Mouse (Mus musculus) C2C12 (cell line): ENCODE results near the gene Cbx7. TPM values are rescaled to one million over a fixed set of nuclear protein-coding genes. Genes with fewer than 3 reads are reported as not detected.

Experiments
- H3K27me3 ChIP-seq: one replicate; pipeline ENCODE4 v1.6.1; 2011; ENCODE audit not compliant: control insufficient read depth, insufficient read depth, insufficient read length
- H3K36me3 ChIP-seq: one replicate; pipeline ENCODE4 v1.6.1; 2011; ENCODE audit not compliant: control insufficient read depth, insufficient read depth
- H3K4me3 ChIP-seq: one replicate; pipeline ENCODE4 v1.5.1; 2011; ENCODE audit warnings: mild to moderate bottlenecking, control low read depth; ENCODE audit not compliant: poor library complexity, insufficient read depth, severe bottlenecking
- H3K79me2 ChIP-seq: one replicate; pipeline ENCODE4 v1.6.1; 2011; ENCODE audit not compliant: control insufficient read depth, insufficient read depth
- H3K79me3 ChIP-seq: one replicate; pipeline ENCODE4 v1.6.1; 2011; ENCODE audit warnings: low read depth, control low read depth
- H3ac ChIP-seq: one replicate; pipeline ENCODE3; 2011; ENCODE audit warnings: low read depth; ENCODE audit not compliant: control insufficient read depth, insufficient read length
- CEBPB ChIP-seq: IDR thresholded peaks from one replicate; pipeline ENCODE4 v1.6.1; 2011; ENCODE audit warnings: low read depth, mild to moderate bottlenecking, control low read depth, moderate library complexity
- CTCF ChIP-seq: IDR thresholded peaks from one replicate; pipeline ENCODE4 v1.5.1; 2011; ENCODE audit not compliant: control insufficient read depth, insufficient read depth, insufficient read length
- FOSL1 ChIP-seq: IDR thresholded peaks from one replicate; pipeline ENCODE4 v1.8.0; 2011; ENCODE audit warnings: mild to moderate bottlenecking, low read length; ENCODE audit not compliant: poor library complexity, insufficient read depth, severe bottlenecking
- MAX ChIP-seq: IDR thresholded peaks from one replicate; pipeline ENCODE4 v1.6.1; 2011; ENCODE audit warnings: mild to moderate bottlenecking, control low read depth
- MYOD1 ChIP-seq: IDR thresholded peaks from one replicate; pipeline ENCODE4 v1.6.1; 2011; ENCODE audit warnings: low read depth; ENCODE audit not compliant: control insufficient read depth, insufficient read length
- MYOG ChIP-seq: IDR thresholded peaks from one replicate; pipeline ENCODE4 v1.6.1; 2011; ENCODE audit not compliant: control insufficient read depth, insufficient read length; ENCODE audit errors: extremely low read depth
- USF1 ChIP-seq: IDR thresholded peaks from one replicate; pipeline ENCODE4 v1.6.1; 2011; ENCODE audit warnings: low read depth, mild to moderate bottlenecking, control low read depth, moderate library complexity
- polyA plus RNA-seq: library from polyadenylated mRNA; unstranded; fragments of >200 nt; fragmentation: generic; extraction: Trizol; gene quantifications from one replicate; pipeline ENCODE4 v1.2.1, GENCODE M21; 2012; ENCODE audit warnings: missing spikeins

Cbx7 gene
- polyA plus RNA-seq, 1 experiment: 5.9 TPM

GRCm38 (mm10) chr15:80015211-80015952, 44.5 kb upstream of the Cbx7 start:
- Histone ChIP-seq H3K4me3 (no peak overlapping the region), H3K79me3 (peaks cover 26% of the 10 kb centered on the region), H3K79me2 (peaks cover 42% of the 10 kb centered on the region), H3K36me3 (no peaks in the 10 kb centered on the region), H3K27me3 (no peaks in the 10 kb centered on the region), H3ac (no peak overlapping the region)
- TF ChIP-seq CTCF (no peak), MAX (no peak), FOSL1 (no peak), USF1 (no peak), MYOD1 (no peak), MYOG (no peak), CEBPB (no peak)

- Histone ChIP-seq H3K79me2 (peaks cover 50% of the 10 kb centered on the region), H3K4me3 (peak within 1 kb of the TSS; percentile 89), H3K79me3 (peaks cover 29% of the 10 kb centered on the region), H3K36me3 (peaks cover 3% of the 10 kb centered on the region), H3ac (peak within 1 kb of the TSS; percentile 88), H3K27me3 (no peaks in the 10 kb centered on the region)
- TF ChIP-seq MYOD1 (peak; percentile 26), FOSL1 (no peak), MAX (peak; percentile 60), MYOG (no peak), CTCF (no peak), USF1 (no peak), CEBPB (no peak)
Observed at GRCm38 (mm10) chr15:80014321-80015210, 43.6 kb upstream of the Cbx7 start, which contains the start of gene Pdgfb. Pdgfb (minus strand) TSS chr15:80014977.

DNA sequence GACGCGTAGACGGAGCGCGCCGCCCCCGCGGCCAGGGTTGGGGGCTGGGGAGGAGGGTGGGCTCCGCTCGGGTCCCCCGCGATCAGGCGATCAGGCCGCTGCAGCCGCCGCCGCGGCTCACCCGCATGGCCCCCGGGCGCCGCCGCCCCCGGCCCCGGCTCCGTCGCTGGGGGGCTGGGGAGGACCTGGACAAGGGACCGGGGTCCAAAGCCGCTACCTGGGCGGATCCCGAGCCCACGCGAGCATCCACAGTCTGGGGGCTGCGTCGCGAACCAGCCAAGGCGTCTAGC, 43.1 kb upstream of the Cbx7 start:
- peaks cover 32% of the 10 kb centered on the region for H3K79me3 ChIP-seq
- H3K27me3 ChIP-seq: no peaks in the 10 kb centered on the region
- TF ChIP-seq FOSL1 (no peak), MYOG (no peak)
- H3K4me3 ChIP-seq: peak overlapping the region; percentile 89
- peaks cover 56% of the 10 kb centered on the region for H3K79me2 ChIP-seq
- H3K36me3 ChIP-seq: peaks cover 9% of the 10 kb centered on the region
- peak overlapping the region; percentile 88 for H3ac ChIP-seq

- H3K4me3 ChIP-seq: peak overlapping the region; percentile 89
- no peaks in the 10 kb centered on the region for H3K27me3 ChIP-seq
- peaks cover 32% of the 10 kb centered on the region for H3K79me3 ChIP-seq
- H3K79me2 ChIP-seq: peaks cover 61% of the 10 kb centered on the region
- H3ac ChIP-seq: peak overlapping the region; percentile 88
- no peak for TF ChIP-seq MAX
- TF ChIP-seq MYOD1: no peak
- no peak for TF ChIP-seq CEBPB
- no peak for TF ChIP-seq USF1
- no peak for TF ChIP-seq CTCF
- no peak for TF ChIP-seq FOSL1
- TF ChIP-seq MYOG: no peak
- peaks cover 14% of the 10 kb centered on the region for H3K36me3 ChIP-seq
Observed at GRCm38 (mm10) chr15:80013256-80014030, 42.5 kb upstream of the Cbx7 start.

GRCm38 (mm10) chr15:80012527-80013201, 41.7 kb upstream of the Cbx7 start:
- Histone ChIP-seq H3K79me2 (peaks cover 69% of the 10 kb centered on the region), H3K79me3 (peaks cover 34% of the 10 kb centered on the region), H3ac (peak overlapping the region; percentile 88), H3K36me3 (peaks cover 20% of the 10 kb centered on the region), H3K27me3 (no peaks in the 10 kb centered on the region), H3K4me3 (peak overlapping the region; percentile 89)
- TF ChIP-seq FOSL1 (no peak), MAX (no peak), CTCF (no peak), CEBPB (no peak)
